Mouse (Mus musculus): ENCODE data around the gene Gm49510. TPM values are rescaled to one million over a fixed set of nuclear protein-coding genes. Genes with fewer than 3 reads are reported as not detected.

Gene Gm49510
- 0.13 TPM in 1 of 2 replicates, not detected in the other for polyA plus RNA-seq (2012; rRNA removed)

- H3K27me3 ChIP-seq (ENCODE audit: control insufficient read depth, insufficient read depth, low read length), result no peaks in the 10 kb centered on the region
- H3K27ac ChIP-seq (ENCODE audit: insufficient read depth, low read depth, low read length), result peak within 1 kb of the TSS; percentile 76
- peaks cover 45% of the 10 kb centered on the region for H3K4me1 ChIP-seq (ENCODE audit: control insufficient read depth, insufficient read depth, insufficient read length, low read length)
- H3K36me3 ChIP-seq (ENCODE audit: control insufficient read depth, insufficient read depth, low read length), result peaks cover 3% of the 10 kb centered on the region
- WGBS, result 1% methylated on average over 20 of the region's 20 CpGs
- peak within 1 kb of the TSS; percentile 79 for H3K4me3 ChIP-seq (ENCODE audit: low read depth, low read length)
- TF ChIP-seq POLR2A (IDR thresholded peaks at IDR 0.05; ENCODE audit: low read depth, low read length), result no peak
- TF ChIP-seq CTCF (IDR thresholded peaks at IDR 0.05; ENCODE audit: extremely low read depth, insufficient read length, insufficient replicate concordance, low read depth, low read length), result no peak
These were observed at the start of gene Gm49510 for GRCm38 (mm10) chr15:78899409-78899739. Gene Gm49510 (plus strand): TSS chr15:78899667.

GRCm38 (mm10) chr15:78850059-78850824 is 49.2 kb upstream of the Gm49510 start:
- peak overlapping the region; percentile 52 for H3K27ac ChIP-seq (ENCODE audit: insufficient read depth, low read depth, low read length)
- 18% methylated on average over 15 of the region's 15 CpGs for WGBS
- peaks cover 26% of the 10 kb centered on the region for H3K4me1 ChIP-seq (ENCODE audit: control insufficient read depth, insufficient read depth, insufficient read length, low read length)
- H3K4me3 ChIP-seq (ENCODE audit: low read depth, low read length), result no peak overlapping the region
- TF ChIP-seq POLR2A (IDR thresholded peaks at IDR 0.05; ENCODE audit: low read depth, low read length), result no peak; the same call in 1 of the 2 replicates
- no peak for TF ChIP-seq CTCF (IDR thresholded peaks at IDR 0.05; ENCODE audit: extremely low read depth, insufficient read length, insufficient replicate concordance, low read depth, low read length)
- no peaks in the 10 kb centered on the region for H3K27me3 ChIP-seq (ENCODE audit: control insufficient read depth, insufficient read depth, low read length)
- peaks cover 30% of the 10 kb centered on the region for H3K36me3 ChIP-seq (ENCODE audit: control insufficient read depth, insufficient read depth, low read length)

GRCm38 (mm10) chr15:78850944-78851343 is 48.5 kb upstream of the Gm49510 start:
- Histone ChIP-seq H3K36me3 (ENCODE audit: control insufficient read depth, insufficient read depth, low read length) (peaks cover 30% of the 10 kb centered on the region), H3K4me3 (ENCODE audit: low read depth, low read length) (no peak overlapping the region), H3K4me1 (ENCODE audit: control insufficient read depth, insufficient read depth, insufficient read length, low read length) (peaks cover 22% of the 10 kb centered on the region), H3K27me3 (ENCODE audit: control insufficient read depth, insufficient read depth, low read length) (no peaks in the 10 kb centered on the region), H3K27ac (ENCODE audit: insufficient read depth, low read depth, low read length) (peak overlapping the region; percentile 52)
- TF ChIP-seq POLR2A (IDR thresholded peaks at IDR 0.05; ENCODE audit: low read depth, low read length), result no peak
- TF ChIP-seq CTCF (IDR thresholded peaks at IDR 0.05; ENCODE audit: extremely low read depth, insufficient read length, insufficient replicate concordance, low read depth, low read length), result no peak
- WGBS, result 24% methylated on average over 6 of the region's 6 CpGs

- WGBS, result 5% methylated on average over 13 of the region's 13 CpGs
- Histone ChIP-seq H3K27ac (ENCODE audit: insufficient read depth, low read depth, low read length) (peak overlapping the region; percentile 64), H3K4me1 (ENCODE audit: control insufficient read depth, insufficient read depth, insufficient read length, low read length) (peaks cover 23% of the 10 kb centered on the region)
These were observed 47.8 kb upstream of the Gm49510 start for GRCm38 (mm10) chr15:78851505-78852153.

GRCm38 (mm10) chr15:78855303-78855965 is 44.0 kb upstream of the Gm49510 start, which contains the start of gene Lgals2:
Gene Lgals2 (minus strand): TSS chr15:78855529.
- Histone ChIP-seq H3K4me1 (ENCODE audit: control insufficient read depth, insufficient read depth, insufficient read length, low read length) (peaks cover 41% of the 10 kb centered on the region), H3K4me3 (ENCODE audit: low read depth, low read length) (peak within 1 kb of the TSS; percentile 66), H3K27me3 (ENCODE audit: control insufficient read depth, insufficient read depth, low read length) (no peaks in the 10 kb centered on the region), H3K36me3 (ENCODE audit: control insufficient read depth, insufficient read depth, low read length) (peaks cover 16% of the 10 kb centered on the region), H3K27ac (ENCODE audit: insufficient read depth, low read depth, low read length) (peak within 1 kb of the TSS; percentile 88)
- WGBS, result 14% methylated on average over 8 of the region's 8 CpGs
- TF ChIP-seq POLR2A (IDR thresholded peaks at IDR 0.05; ENCODE audit: low read depth, low read length) (peak; percentile 94; the same call in 1 of the 2 replicates), CTCF (IDR thresholded peaks at IDR 0.05; ENCODE audit: extremely low read depth, insufficient read length, insufficient replicate concordance, low read depth, low read length) (peak; percentile 3; the same call in 1 of the 2 replicates)

More at GRCm38 (mm10) chr15:78851505-78852153, 47.8 kb upstream of the Gm49510 start:
- H3K4me3 ChIP-seq (ENCODE audit: low read depth, low read length), result peak overlapping the region; percentile 56
- peaks cover 30% of the 10 kb centered on the region for H3K36me3 ChIP-seq (ENCODE audit: control insufficient read depth, insufficient read depth, low read length)
- TF ChIP-seq POLR2A (IDR thresholded peaks at IDR 0.05; ENCODE audit: low read depth, low read length), result no peak
- TF ChIP-seq CTCF (IDR thresholded peaks at IDR 0.05; ENCODE audit: extremely low read depth, insufficient read length, insufficient replicate concordance, low read depth, low read length), result peak; percentile 91
- no peaks in the 10 kb centered on the region for H3K27me3 ChIP-seq (ENCODE audit: control insufficient read depth, insufficient read depth, low read length)

GRCm38 (mm10) chr15:78857009-78857408 is 42.5 kb upstream of the Gm49510 start:
- Histone ChIP-seq H3K36me3 (ENCODE audit: control insufficient read depth, insufficient read depth, low read length) (peaks cover 3% of the 10 kb centered on the region; the same call in 1 of the 2 replicates), H3K4me1 (ENCODE audit: control insufficient read depth, insufficient read depth, insufficient read length, low read length) (peaks cover 33% of the 10 kb centered on the region), H3K27ac (ENCODE audit: insufficient read depth, low read depth, low read length) (peak overlapping the region; percentile 85), H3K4me3 (ENCODE audit: low read depth, low read length) (no peak overlapping the region), H3K27me3 (ENCODE audit: control insufficient read depth, insufficient read depth, low read length) (no peaks in the 10 kb centered on the region)
- TF ChIP-seq POLR2A (IDR thresholded peaks at IDR 0.05; ENCODE audit: low read depth, low read length) (peak; percentile 20; the same call in 1 of the 2 replicates), CTCF (IDR thresholded peaks at IDR 0.05; ENCODE audit: extremely low read depth, insufficient read length, insufficient replicate concordance, low read depth, low read length) (no peak)
- WGBS, result 16% methylated on average over 7 of the region's 7 CpGs

Data from small intestine, adult 2 months (tissue).